Mouse (Mus musculus) lung, postnatal 0 days (tissue): ENCODE data around the gene Usp50.

Experiments used
- CTCF ChIP-seq: IDR thresholded peaks from 2 replicates; pipeline ENCODE4 v1.5.1; 2016; ENCODE audit warnings: antibody characterized with exemption, mild to moderate bottlenecking
- EP300 ChIP-seq: IDR thresholded peaks from 2 replicates; pipeline ENCODE4 v1.6.1; 2016; ENCODE audit warnings: antibody characterized with exemption, mild to moderate bottlenecking, control low read depth

DNA sequence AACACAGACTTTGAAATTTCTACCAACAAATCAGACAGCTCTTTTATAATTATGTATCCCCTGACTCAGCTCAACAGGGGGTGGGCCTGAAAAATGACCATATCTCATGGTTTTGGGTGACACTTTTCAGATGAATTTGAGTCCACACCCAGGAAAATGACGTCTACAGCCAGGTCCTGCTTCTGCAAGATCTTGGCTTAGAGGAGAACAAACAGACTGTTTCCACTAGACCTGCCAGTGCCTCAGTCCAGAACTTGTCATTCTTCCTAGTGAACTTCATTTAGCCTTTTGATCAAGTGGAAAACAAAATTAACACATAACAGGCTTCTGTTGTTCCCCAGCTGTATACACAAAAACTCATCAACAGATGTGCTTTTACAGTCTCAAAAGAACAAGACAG, 6.9 kb downstream of the Usp50 start:
- TF ChIP-seq CTCF (no peak), EP300 (no peak)
